Mouse (Mus musculus) embryonic facial prominence, embryonic 11.5 days (tissue): ENCODE measurements at regions not wholly inside any gene's neighbourhood (a gene's known extent, or its start where the extent isn't known, plus 50 kb on each side); places are given as distances from the start of the nearest gene placed in this dataset.

Experiments
- ATAC-seq: fragments of 200-750 bp; cut with Nextera tagmentation; replicated peaks from 2 replicates; pipeline ENCODE4 v1.8.0; 2017; ENCODE audit warnings: low read depth; ENCODE audit not compliant: insufficient number of reproducible peaks, low FRiP score, low TSS enrichment
- DNase-seq: peaks from one replicate; pipeline ENCODE4 v3.0.0-alpha.2; 2015; ENCODE audit warnings: low spot score
- H3K27ac ChIP-seq: fragments of 300-500 bp; sonication (generic); replicated peaks from 2 replicates; pipeline ENCODE4 v1.5.1; 2014; ENCODE audit warnings: mild to moderate bottlenecking, low read depth, low read length, control low read depth
- H3K27me3 ChIP-seq: fragments of 300-500 bp; sonication (generic); 2 replicates; pipeline ENCODE4 v1.6.1; 2014; ENCODE audit warnings: mild to moderate bottlenecking, low read length, moderate library complexity, mixed read lengths; ENCODE audit not compliant: control insufficient read depth, insufficient read depth
- H3K36me3 ChIP-seq: fragments of 300-500 bp; sonication (generic); replicated peaks from 2 replicates; pipeline ENCODE4 v1.6.1; 2014; ENCODE audit warnings: low read depth, mild to moderate bottlenecking, low read length, moderate library complexity, mixed read lengths; ENCODE audit not compliant: control insufficient read depth, insufficient read depth
- H3K4me1 ChIP-seq: fragments of 300-500 bp; sonication (generic); 2 replicates; pipeline ENCODE4 v1.6.1; 2014; ENCODE audit warnings: low read length, mixed read lengths; ENCODE audit not compliant: control insufficient read depth, insufficient read depth
- H3K4me2 ChIP-seq: fragments of 300-500 bp; sonication (generic); 2 replicates; pipeline ENCODE4 v1.6.1; 2014; ENCODE audit warnings: low read depth, mild to moderate bottlenecking, control low read depth, low read length, moderate library complexity
- H3K4me3 ChIP-seq: fragments of 300-500 bp; sonication (generic); 2 replicates; pipeline ENCODE4 v1.5.1; 2014; ENCODE audit warnings: low read depth, low read length, control low read depth
- H3K9ac ChIP-seq: fragments of 300-500 bp; sonication (generic); replicated peaks from 2 replicates; pipeline ENCODE4 v1.6.1; 2014; ENCODE audit warnings: mild to moderate bottlenecking, control low read depth, low read length
- H3K9me3 ChIP-seq: fragments of 300-500 bp; sonication (generic); replicated peaks from 2 replicates; pipeline ENCODE4 v1.6.1; 2016; ENCODE audit warnings: mild to moderate bottlenecking, low read length, inconsistent platforms, mixed read lengths; ENCODE audit not compliant: control insufficient read depth
- WGBS: fragments of 180-500 bp; shearing (Covaris S2); extraction: QIAGEN DNeasy Blood & Tissue Kit; methylation state at CpG from one replicate; pipeline ENCODE4 v1.1.7; 2014; 5-methylcytosine and 5-hydroxymethylcytosine counted together

- WGBS, result 57% methylated on average over 7 of the region's 7 CpGs
- no peak overlapping the region for H3K4me3 ChIP-seq
- H3K4me1 ChIP-seq, result no peaks in the 10 kb centered on the region
- H3K36me3 ChIP-seq, result no peaks in the 10 kb centered on the region
- no peaks in the 10 kb centered on the region for H3K27me3 ChIP-seq
- no peak overlapping the region for H3K4me2 ChIP-seq
- ATAC-seq (no peak), DNase-seq (no peak)
- H3K9ac ChIP-seq, result no peak overlapping the region
- H3K9me3 ChIP-seq, result no peaks in the 10 kb centered on the region
- H3K27ac ChIP-seq, result no peak overlapping the region
These were observed 329.4 kb upstream of the Jarid2 start for GRCm38 (mm10) chr13:44399831-44400321.

DNA sequence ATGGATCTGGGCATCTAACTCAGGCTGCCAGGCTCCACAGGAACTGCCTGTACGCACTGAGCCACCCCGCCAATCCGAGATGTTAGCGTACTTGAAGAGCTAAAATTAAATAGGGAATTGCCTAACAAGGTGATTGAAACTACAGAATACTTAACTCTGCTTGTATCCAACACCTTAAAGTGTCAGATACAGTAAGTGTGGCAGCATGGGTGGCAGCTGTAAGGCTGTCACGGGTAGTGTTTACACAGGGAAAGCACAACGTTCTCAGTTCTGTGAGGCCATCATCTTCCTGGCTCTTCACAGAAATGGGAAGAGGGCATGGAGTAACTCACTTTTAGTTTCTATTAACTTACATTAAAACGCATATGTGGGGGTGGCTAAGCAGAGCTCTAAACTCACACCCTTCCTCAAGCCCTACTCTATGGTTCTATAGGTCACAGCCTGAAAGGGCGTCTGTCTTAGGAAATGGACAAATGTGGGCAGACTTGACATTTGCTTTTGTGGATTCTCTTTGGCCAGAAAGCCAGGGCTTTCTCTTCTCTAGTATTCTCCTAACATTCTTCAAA lies 325.2 kb upstream of the Jarid2 start:
- ATAC-seq, result no peak
- Histone ChIP-seq H3K27ac (no peak overlapping the region), H3K36me3 (no peaks in the 10 kb centered on the region), H3K4me3 (no peak overlapping the region), H3K4me1 (no peaks in the 10 kb centered on the region), H3K9me3 (no peaks in the 10 kb centered on the region), H3K4me2 (no peak overlapping the region), H3K9ac (no peak overlapping the region), H3K27me3 (no peaks in the 10 kb centered on the region)
- WGBS, result 89% methylated on average over 8 of the region's 8 CpGs
- no peak for DNase-seq

GRCm38 (mm10) chr13:44407307-44407706 lies 322.0 kb upstream of the Jarid2 start:
- Histone ChIP-seq H3K4me2 (no peak overlapping the region), H3K27me3 (no peaks in the 10 kb centered on the region), H3K9me3 (no peaks in the 10 kb centered on the region), H3K27ac (no peak overlapping the region), H3K4me1 (no peaks in the 10 kb centered on the region), H3K36me3 (no peaks in the 10 kb centered on the region), H3K9ac (no peak overlapping the region), H3K4me3 (no peak overlapping the region)
- WGBS, result 87% methylated on average over 2 of the region's 2 CpGs
- no peak for ATAC-seq
- no peak for DNase-seq

GRCm38 (mm10) chr13:44408619-44408959 lies 320.7 kb upstream of the Jarid2 start:
- Histone ChIP-seq H3K9me3 (no peaks in the 10 kb centered on the region), H3K27ac (no peak overlapping the region), H3K4me3 (no peak overlapping the region), H3K27me3 (no peaks in the 10 kb centered on the region), H3K4me2 (no peak overlapping the region), H3K9ac (no peak overlapping the region), H3K36me3 (no peaks in the 10 kb centered on the region), H3K4me1 (no peaks in the 10 kb centered on the region)
- ATAC-seq, result no peak
- no peak for DNase-seq
- WGBS, result 82% methylated on average over 6 of the region's 6 CpGs

DNA sequence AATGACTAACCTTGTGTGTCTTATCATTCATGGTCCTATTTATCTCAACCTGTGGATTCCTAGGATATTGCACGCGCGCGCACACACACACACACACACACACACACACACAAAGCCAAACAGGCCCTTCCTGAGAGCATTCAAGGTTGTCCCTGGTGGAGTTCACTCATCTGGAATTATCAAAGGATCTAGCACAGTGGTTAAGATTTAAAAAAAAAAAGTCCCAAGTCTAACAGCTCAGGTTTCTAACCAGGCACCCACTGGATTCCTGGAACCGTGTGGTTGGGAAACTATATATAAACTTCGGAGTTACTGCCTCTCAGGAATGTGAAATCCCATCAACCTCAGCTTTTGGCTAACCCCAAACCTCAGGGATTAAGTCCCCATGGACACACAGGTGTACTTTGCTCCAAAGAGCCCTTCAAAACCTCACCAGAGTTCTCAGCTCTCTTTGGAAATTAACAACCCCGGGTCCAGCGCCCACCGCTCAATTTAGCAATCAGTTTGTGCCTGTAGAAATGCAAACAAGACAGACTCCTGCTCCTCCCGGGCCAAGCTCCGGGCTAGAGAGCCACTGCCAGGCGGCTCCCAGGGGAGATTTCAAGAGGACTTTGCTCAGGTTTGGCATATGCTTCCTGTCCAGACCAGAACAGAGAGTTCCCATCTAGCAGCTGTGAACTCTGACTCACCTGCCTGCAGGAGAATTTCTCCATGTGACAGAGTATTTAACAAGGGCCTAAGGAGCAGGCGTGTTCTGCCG lies 320.1 kb upstream of the Jarid2 start:
- no peaks in the 10 kb centered on the region for H3K36me3 ChIP-seq
- H3K9ac ChIP-seq, result no peak overlapping the region
- H3K4me3 ChIP-seq, result no peak overlapping the region
- H3K27ac ChIP-seq, result no peak overlapping the region
- no peak overlapping the region for H3K4me2 ChIP-seq
- 59% methylated on average over 14 of the region's 14 CpGs for WGBS
- ATAC-seq (no peak), DNase-seq (no peak)
- H3K4me1 ChIP-seq, result no peaks in the 10 kb centered on the region
- no peaks in the 10 kb centered on the region for H3K9me3 ChIP-seq
- H3K27me3 ChIP-seq, result no peaks in the 10 kb centered on the region

DNA sequence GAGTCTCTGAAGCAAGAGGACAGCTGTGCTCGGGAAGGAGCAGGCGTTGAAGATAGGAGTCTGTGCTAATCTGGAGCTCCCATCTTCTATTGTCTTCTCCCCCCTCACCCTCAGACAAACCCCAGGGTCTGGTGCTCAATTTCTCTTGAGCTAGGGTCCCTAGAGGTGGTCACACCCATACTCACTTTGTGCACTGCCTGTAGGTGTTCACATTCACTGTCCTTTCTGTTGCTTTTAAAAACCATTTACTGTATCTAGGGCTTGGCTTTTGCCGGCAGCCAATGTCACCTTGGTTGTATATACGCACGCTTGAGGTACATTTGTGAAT lies 319.6 kb upstream of the Jarid2 start:
- DNase-seq (no peak), ATAC-seq (no peak)
- Histone ChIP-seq H3K4me3 (no peak overlapping the region), H3K9me3 (no peaks in the 10 kb centered on the region), H3K27ac (no peak overlapping the region), H3K4me1 (no peaks in the 10 kb centered on the region), H3K9ac (no peak overlapping the region), H3K27me3 (no peaks in the 10 kb centered on the region), H3K36me3 (no peaks in the 10 kb centered on the region), H3K4me2 (no peak overlapping the region)
- WGBS, result 75% methylated on average over 5 of the region's 5 CpGs

DNA sequence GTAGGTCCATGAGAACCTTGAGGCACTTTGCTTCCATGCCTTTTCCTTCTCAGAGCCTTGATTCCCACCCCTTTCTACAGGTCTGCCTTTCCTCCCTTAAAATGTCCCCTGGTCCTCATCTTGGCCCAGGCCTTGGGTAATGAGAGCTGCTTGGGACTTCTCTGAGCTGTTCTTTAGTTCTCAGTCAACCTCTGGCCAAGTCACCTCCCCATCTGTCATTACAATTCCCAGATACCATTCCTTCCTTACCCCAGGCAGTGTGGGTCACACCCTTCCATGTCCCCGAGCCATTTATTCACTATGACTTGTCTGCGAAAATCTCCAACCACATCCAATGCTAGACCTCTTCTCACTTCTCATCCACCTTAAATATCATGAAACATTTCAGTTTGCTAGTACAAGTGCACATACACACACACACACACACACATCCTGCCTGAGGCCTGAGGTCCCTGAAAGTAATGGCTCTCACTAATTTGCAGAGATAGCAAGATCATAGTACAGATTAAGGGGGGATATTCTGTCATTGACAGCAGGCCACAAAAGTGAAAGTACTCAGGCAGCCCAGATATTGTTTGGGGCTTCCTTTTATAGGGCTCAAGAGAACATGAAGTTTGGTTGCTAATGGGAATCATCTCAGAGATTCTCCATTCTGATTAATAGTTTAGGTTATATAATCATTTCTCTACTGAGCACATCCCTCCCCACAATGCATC lies 317.3 kb upstream of the Jarid2 start:
- no peak overlapping the region for H3K9ac ChIP-seq
- H3K27ac ChIP-seq, result no peak overlapping the region
- 88% methylated on average over 2 of the region's 2 CpGs for WGBS
- no peak overlapping the region for H3K4me3 ChIP-seq
- H3K4me1 ChIP-seq, result no peaks in the 10 kb centered on the region
- H3K9me3 ChIP-seq, result no peaks in the 10 kb centered on the region
- DNase-seq (no peak), ATAC-seq (no peak)
- H3K4me2 ChIP-seq, result no peak overlapping the region
- H3K27me3 ChIP-seq, result no peaks in the 10 kb centered on the region
- H3K36me3 ChIP-seq, result no peaks in the 10 kb centered on the region

DNA sequence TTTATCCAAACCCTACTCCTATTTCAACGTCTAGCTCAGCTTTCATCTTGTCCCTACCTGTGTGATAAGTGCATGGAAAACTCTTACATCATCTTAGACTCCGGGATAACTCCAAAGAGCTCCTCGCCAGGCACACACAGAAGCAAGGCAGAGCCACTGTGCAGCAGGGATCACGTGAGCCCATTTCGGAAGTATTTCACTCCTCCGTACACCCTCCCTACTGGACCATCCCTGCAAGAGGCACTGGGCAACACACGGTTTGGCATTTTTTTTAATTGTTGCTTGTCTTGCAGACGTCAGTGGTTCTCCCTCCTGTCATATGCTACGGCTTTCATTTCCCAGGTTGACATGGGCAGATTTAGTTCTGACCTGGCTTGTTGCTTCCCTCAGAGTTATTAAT lies 316.0 kb upstream of the Jarid2 start:
- no peak overlapping the region for H3K4me3 ChIP-seq
- H3K27me3 ChIP-seq, result no peaks in the 10 kb centered on the region
- no peak overlapping the region for H3K9ac ChIP-seq
- no peaks in the 10 kb centered on the region for H3K4me1 ChIP-seq
- DNase-seq (no peak), ATAC-seq (no peak)
- no peak overlapping the region for H3K4me2 ChIP-seq
- WGBS, result 62% methylated on average over 9 of the region's 9 CpGs
- H3K27ac ChIP-seq, result no peak overlapping the region
- no peaks in the 10 kb centered on the region for H3K36me3 ChIP-seq
- no peaks in the 10 kb centered on the region for H3K9me3 ChIP-seq
